Mouse (Mus musculus): ENCODE measurements at regions not wholly inside any gene's neighbourhood (a gene's known extent, or its start where the extent isn't known, plus 50 kb on each side); places are given as distances from the start of the nearest gene placed in this dataset.

GRCm38 (mm10) chr14:46706462-46706861, 53.9 kb upstream of the Cdkn3 start:
- no peak for DNase-seq (ENCODE audit: low spot score)

- no peak for DNase-seq (ENCODE audit: low spot score)
These were observed 56.0 kb upstream of the Cdkn3 start for GRCm38 (mm10) chr14:46704316-46704751.

GRCm38 (mm10) chr14:46702669-46703435, 57.5 kb upstream of the Cdkn3 start:
- DNase-seq (ENCODE audit: low spot score): no peak

- no peak for DNase-seq (ENCODE audit: low spot score)
These were observed 67.8 kb upstream of the Cdkn3 start for GRCm38 (mm10) chr14:46692571-46692970.

DNA sequence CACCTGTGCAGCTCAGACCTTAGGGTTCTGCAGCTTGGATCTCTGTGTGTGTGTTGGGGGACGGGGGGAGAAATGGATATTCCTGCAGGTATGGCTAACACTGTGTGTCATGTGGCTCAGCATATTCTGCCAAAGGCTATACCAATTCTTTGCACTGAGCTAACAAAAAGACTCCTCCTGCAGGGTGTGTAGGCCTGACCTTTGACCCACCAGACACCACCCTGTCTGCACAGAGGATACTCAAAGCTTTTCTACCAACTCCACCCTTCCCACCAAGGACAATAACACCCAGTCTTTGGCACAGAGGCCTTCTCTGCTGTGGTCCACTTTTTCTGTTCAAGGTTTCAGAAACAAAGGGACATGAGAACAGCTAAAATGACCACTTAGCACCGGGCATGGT, 68.3 kb upstream of the Cdkn3 start:
- no peak for DNase-seq (ENCODE audit: low spot score)

- DNase-seq (ENCODE audit: low spot score): no peak
These were observed 77.6 kb upstream of the Cdkn3 start for GRCm38 (mm10) chr14:46682728-46683127.

DNA sequence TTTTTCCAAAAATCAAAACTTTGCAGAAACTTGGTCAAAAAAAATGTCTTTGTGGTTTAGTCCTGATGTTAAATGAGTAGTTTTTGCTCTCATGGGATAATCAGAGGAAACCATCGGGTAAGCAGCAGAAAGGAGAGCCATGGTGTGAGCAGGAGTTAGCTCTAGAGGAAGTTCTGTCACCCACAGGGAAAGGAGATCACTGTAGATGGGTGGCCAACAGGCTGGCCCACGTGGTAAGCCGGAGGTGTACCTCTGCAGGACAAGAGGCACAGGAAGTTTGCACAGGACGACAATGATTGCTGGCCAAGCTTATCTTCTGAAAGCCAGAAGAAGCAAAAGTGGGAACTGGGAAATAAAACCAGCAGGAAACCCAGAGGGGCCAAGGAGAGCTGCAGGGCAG, 81.4 kb upstream of the Cdkn3 start:
- no peak for DNase-seq (ENCODE audit: low spot score)

- DNase-seq (ENCODE audit: low spot score): no peak
These were observed 88.7 kb upstream of the Cdkn3 start for GRCm38 (mm10) chr14:46671482-46672225.

DNA sequence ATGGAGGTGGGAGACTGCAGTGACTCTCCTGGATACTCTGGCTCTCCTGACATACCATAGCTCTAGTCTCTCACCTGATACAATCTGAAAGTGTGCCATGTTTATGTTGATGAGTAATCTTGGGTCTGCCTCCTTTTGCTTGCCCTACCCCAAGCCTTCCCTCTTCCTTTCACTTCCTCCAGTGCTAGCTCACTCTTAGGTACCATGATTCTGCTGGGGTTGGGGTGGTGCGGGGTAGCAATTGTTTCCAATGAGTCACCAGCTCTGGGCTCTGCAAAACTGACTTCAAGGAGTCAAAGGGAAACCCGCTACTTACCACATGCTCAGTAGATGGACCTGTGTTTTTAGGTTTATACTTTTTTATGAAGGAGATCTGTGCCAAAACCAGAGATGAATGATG, 89.3 kb upstream of the Cdkn3 start:
- DNase-seq (ENCODE audit: low spot score): no peak

- DNase-seq (ENCODE audit: low spot score): no peak
These were observed 89.9 kb upstream of the Cdkn3 start for GRCm38 (mm10) chr14:46670221-46671046.

- no peak for DNase-seq (ENCODE audit: low spot score)
These were observed 92.1 kb upstream of the Cdkn3 start for GRCm38 (mm10) chr14:46668275-46668674.

GRCm38 (mm10) chr14:46664305-46664704, 96.0 kb upstream of the Cdkn3 start:
- no peak for DNase-seq (ENCODE audit: low spot score)

- DNase-seq (ENCODE audit: low spot score): no peak
These were observed 96.8 kb upstream of the Cdkn3 start for GRCm38 (mm10) chr14:46663529-46663928.

DNA sequence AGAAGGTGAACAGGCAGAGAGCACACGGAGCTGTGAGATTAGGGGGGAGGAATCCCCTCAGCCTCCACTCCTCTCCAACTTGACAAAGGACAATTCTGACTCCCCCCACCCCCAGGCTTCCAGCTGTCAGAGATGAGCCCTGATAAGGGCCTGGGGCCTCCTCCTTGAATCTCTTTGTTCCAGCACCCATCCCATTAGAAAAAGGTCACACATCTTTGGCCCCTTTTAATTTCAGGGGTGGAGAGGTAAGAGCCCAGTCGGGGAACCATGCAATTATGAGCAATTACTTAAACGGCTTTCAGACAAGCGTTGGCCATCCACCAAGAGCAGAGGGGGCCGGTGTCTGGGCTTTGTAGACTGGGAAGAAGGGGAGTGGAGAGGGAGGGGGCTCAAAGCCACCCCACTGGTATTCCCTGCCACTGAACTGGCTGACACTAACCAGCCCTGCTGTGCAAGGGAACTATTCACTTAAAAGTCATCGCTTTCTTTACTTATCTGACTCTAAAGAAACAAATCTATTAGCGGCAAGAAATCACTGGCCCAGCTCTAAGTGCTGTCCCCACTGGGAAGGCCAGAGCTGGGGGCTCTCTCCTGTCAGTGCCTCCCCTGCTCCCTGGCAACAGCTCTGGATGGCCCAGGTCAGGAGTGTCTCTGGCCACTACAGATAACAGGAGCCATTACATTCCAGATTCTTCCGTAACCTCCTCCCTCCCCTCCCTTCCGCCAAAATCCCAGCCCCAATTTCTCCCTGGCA, 98.4 kb upstream of the Cdkn3 start:
- no peak for DNase-seq (ENCODE audit: low spot score)

DNA sequence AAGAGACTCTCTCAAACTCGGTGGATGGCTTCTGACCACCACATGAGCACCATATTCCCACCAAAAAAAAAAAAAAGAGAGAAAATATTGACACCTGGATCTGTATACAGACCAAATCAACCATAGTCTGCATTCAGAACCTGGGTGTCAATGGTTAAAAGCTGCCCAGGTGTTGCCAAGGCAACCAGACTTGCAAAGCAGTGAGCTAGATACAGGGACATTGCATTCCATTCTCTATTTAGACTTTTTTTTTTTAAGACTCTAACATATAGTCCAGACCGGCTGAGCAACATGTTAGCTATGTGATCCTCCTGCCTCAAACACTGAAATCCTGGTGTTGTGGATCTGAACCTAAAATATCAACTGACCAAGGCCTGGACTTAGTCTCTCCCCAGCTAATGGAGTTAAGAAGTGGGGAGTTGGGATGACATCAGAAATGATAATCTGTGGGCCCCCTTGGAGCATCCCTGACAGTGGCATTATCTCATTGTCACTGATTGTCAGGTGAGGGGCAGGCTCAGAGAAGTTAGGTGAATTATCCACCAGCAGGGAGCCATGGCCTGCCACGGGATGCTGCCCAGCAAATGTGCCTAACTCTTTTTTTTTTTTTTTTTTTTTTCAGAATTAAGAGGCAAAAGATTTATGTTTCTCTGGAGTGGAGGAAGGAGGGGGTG, 99.1 kb upstream of the Cdkn3 start:
- DNase-seq (ENCODE audit: low spot score): no peak

GRCm38 (mm10) chr14:46659365-46659764, 101.0 kb upstream of the Cdkn3 start:
- no peak for DNase-seq (ENCODE audit: low spot score)

DNA sequence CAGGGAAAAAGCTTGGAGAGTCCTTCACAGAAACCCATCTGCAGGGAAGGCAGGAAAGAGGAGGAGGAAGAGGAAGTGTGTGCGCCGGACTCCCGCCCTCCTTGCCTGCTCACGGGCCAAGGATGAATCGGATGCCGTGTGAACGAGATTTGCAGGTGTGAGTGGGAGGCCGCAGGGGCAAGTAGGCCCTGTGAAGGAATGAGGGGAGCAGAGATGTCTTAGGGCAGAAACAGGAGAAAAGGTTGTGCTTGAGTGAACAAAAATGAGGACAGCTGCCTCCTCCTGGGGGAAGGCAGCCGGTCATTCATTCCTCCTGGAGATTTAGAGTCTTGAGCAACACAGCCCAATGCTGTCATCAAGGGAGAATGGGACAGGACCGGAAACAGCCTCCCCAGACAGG, 104.1 kb upstream of the Cdkn3 start:
- no peak for DNase-seq (ENCODE audit: low spot score)

DNA sequence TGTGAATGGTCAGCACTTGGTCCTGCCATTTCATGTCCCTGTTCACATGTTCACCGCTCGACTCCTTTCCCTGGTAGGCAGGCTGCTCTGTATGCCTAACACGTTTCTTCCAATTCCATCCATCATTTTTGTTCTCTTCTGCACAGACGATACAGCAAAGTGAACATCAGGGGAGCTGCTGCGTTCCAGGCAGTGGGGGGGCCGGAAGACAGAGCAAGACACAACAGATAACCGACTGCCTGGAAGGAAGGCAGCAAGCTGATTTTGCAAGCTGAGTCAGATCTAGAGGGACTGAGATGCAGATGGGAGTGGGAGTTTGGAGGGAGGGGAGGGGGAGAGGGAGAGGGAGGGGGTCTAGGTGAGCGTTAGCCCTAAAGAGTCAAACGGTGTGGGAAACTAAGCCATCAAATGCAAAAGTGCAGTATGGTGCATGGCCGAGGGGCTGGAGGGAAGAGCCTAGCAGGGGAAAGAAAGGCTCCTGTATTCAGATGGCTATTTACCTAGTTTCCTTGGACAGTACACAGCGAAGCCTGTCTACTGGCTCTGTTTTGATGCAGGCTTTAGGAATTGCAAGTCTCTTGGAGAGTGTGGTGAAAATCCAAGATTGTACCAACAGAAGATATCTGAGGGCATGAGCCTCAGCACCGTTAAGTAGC, 112.9 kb upstream of the Cdkn3 start:
- DNase-seq (ENCODE audit: low spot score): peak; percentile 6

DNA sequence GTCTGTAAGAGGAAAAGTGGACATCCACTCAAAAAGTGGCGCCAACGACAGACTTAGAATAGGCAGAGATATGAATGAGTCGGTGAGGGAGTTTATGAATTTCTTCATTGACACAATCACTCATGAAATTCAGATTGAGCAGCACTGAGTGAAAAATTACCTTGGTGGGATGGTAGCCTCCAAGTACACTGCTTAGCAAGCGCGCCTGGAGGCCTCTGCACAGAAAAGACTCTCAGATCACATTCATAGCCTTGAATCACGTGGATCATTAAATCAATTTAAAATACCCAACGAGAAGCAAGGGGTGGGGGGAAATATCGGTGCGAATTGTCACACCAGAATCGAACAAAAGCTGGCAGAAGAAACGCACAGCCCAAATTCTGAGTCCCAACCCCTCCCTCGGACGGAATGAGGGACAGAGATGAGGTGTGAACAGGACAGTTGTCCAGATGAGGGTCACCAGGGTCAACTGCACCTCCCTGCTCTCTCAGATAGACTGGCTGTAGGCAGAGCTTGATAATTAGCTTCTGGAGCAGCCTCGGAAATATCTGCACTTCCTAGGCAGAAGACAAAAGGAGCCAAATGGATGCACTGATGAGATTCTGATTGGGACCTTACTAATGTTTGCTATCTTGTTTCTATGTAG, 113.5 kb upstream of the Cdkn3 start:
- DNase-seq (ENCODE audit: low spot score): no peak

DNA sequence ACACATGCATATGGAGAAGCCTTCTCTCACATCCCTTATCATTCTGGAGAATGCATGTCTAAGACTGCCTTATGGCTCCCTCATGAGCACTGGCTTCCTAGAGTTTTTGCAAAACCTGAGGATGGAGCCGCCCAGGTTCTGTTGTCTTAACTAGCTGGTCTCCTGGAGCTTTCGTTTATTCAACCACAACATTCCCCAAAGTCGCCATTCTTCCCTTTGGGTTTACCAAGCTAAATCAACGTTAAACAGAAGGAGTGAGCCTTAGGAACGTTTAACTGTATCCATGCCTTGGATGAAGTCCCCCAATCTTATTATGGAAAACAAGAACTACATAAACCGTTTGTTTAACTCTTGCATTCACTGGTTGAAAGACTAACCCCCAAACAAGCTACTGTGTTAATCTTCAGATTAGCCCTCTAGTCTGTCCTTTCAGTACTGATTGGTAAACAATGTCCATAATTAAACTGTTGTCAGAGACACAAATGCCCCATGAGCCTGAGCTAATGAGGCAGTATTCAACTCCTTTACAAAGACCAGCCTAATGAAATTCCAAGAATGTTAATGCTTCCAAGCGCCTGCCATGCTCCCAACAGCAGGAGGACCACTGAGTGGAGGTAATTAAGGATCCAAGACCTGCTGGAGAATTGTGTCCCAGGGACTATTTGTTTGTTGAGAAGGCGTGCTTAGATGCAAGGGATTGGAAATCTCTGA, 121.1 kb upstream of the Cdkn3 start:
- no peak for DNase-seq (ENCODE audit: low spot score)

All from layer of hippocampus, adult 9-10 months (tissue).